Mouse (Mus musculus): Measurements from ENCODE around the gene Stk40.
A peak's percentile ranks its signal among the peaks of the same experiment; 100 is the strongest.
"Not testable (repeated sequence)": the region's sequence is repeated elsewhere in the genome, so short reads cannot be mapped to it uniquely, and the experiment has no call there.

Gene Stk40

GRCm38 (mm10) chr4:126155869-126156268 is 52.1 kb downstream of the Stk40 start:
- DNase-seq (ENCODE audit: low spot score): no peak

GRCm38 (mm10) chr4:126156617-126157016 is 52.9 kb downstream of the Stk40 start:
- DNase-seq (ENCODE audit: low spot score): peak; percentile 69

GRCm38 (mm10) chr4:126157562-126157961 is 53.8 kb downstream of the Stk40 start:
- no peak for DNase-seq (ENCODE audit: low spot score)

GRCm38 (mm10) chr4:126159455-126159854 is 55.7 kb downstream of the Stk40 start:
- DNase-seq (ENCODE audit: low spot score): no peak

GRCm38 (mm10) chr4:126160981-126161380 is 57.2 kb downstream of the Stk40 start:
- DNase-seq (ENCODE audit: low spot score): no peak

- DNase-seq (ENCODE audit: low spot score): no peak
These were observed 57.7 kb downstream of the Stk40 start for GRCm38 (mm10) chr4:126161456-126161855.

GRCm38 (mm10) chr4:126161986-126162385 is 58.2 kb downstream of the Stk40 start:
- DNase-seq (ENCODE audit: low spot score): no peak

- DNase-seq (ENCODE audit: low spot score): peak; percentile 90
These were observed 58.8 kb downstream of the Stk40 start for GRCm38 (mm10) chr4:126162544-126163066.

- peak; percentile 40 for DNase-seq (ENCODE audit: low spot score)
These were observed 59.4 kb downstream of the Stk40 start, which contains the start of gene Sh3d21 for GRCm38 (mm10) chr4:126163067-126163659. Gene Sh3d21 (minus strand): TSS chr4:126163491.

GRCm38 (mm10) chr4:126163685-126164084 is 59.9 kb downstream of the Stk40 start:
- no peak for DNase-seq (ENCODE audit: low spot score)

GRCm38 (mm10) chr4:126165092-126165491 is 61.3 kb downstream of the Stk40 start:
- DNase-seq (ENCODE audit: low spot score): not testable (repeated sequence)

GRCm38 (mm10) chr4:126166084-126166483 is 62.3 kb downstream of the Stk40 start:
- no peak for DNase-seq (ENCODE audit: low spot score)

- DNase-seq (ENCODE audit: low spot score): no peak
These were observed 65.1 kb downstream of the Stk40 start for GRCm38 (mm10) chr4:126168851-126169250.

GRCm38 (mm10) chr4:126170737-126171136 is 67.0 kb downstream of the Stk40 start:
- DNase-seq (ENCODE audit: low spot score): not testable (repeated sequence)

GRCm38 (mm10) chr4:126173800-126174199 is 70.0 kb downstream of the Stk40 start:
- no peak for DNase-seq (ENCODE audit: low spot score)

GRCm38 (mm10) chr4:126175980-126176379 is 72.2 kb downstream of the Stk40 start:
- not testable (repeated sequence) for DNase-seq (ENCODE audit: low spot score)

GRCm38 (mm10) chr4:126181170-126181957 is 77.6 kb downstream of the Stk40 start:
- DNase-seq (ENCODE audit: low spot score): no peak

- no peak for DNase-seq (ENCODE audit: low spot score)
These were observed 79.3 kb downstream of the Stk40 start for GRCm38 (mm10) chr4:126183034-126183433.

GRCm38 (mm10) chr4:126187096-126187495 is 83.3 kb downstream of the Stk40 start:
- DNase-seq (ENCODE audit: low spot score): no peak

Measured in testis, postnatal 14 days (tissue).